Mouse (Mus musculus) heart, adult 18-20 months (tissue): Measurements from ENCODE around the gene Neurog2. TPM values are rescaled to one million over a fixed set of nuclear protein-coding genes. Genes with fewer than 3 reads are reported as not detected.

Source experiments
- DNase-seq, 2 experiments: peaks; one replicate each; pipeline ENCODE4 v3.0.0; 2021 to 2022; ENCODE audit warnings: mixed read lengths in 1 of 2
- total RNA-seq, 2 experiments: library from RNA; stranded (reverse); gene quantifications; 2 replicates each; pipeline ENCODE4 v1.2.3; 2021

Neurog2 gene
- total RNA-seq, 2 experiments from 2014 or later = not detected

GRCm38 (mm10) chr3:127646156-127646825 is 13.4 kb downstream of the Neurog2 start:
- no peak for DNase-seq

- DNase-seq = no peak
These were observed 19.1 kb downstream of the Neurog2 start for GRCm38 (mm10) chr3:127651742-127652653.

- DNase-seq = no peak
These were observed 27.8 kb downstream of the Neurog2 start for GRCm38 (mm10) chr3:127660712-127661111.

- no peak for DNase-seq
These were observed 29.0 kb downstream of the Neurog2 start for GRCm38 (mm10) chr3:127661646-127662531.

- DNase-seq = no peak
These were observed 46.8 kb downstream of the Neurog2 start for GRCm38 (mm10) chr3:127679703-127680102.

Other genes with a start within 250 kb of the Neurog2 start
- 100 to 1,000 TPM; 310 to 323 TPM for gene Ank2, start 133.8 kb upstream of the Neurog2 start, total RNA-seq
- gene Larp7, start 79.8 kb upstream of the Neurog2 start, total RNA-seq = 10 to 100 TPM; 21.8 to 23.0 TPM
- under 1 TPM; 0.52 to 0.69 TPM for gene Zgrf1, start 79.6 kb upstream of the Neurog2 start, total RNA-seq
- gene Alpk1, start 147.4 kb downstream of the Neurog2 start, total RNA-seq = 1 to 10 TPM; 2.1 to 2.8 TPM
- gene Tifa, start 156.7 kb downstream of the Neurog2 start, total RNA-seq = 1 to 10 TPM; 1.9 to 2.9 TPM
- 10 to 100 TPM; 18.3 to 18.9 TPM for gene Ap1ar, start 204.4 kb downstream of the Neurog2 start, total RNA-seq